Comparison of ENCODE assay signal across 18 mouse cellular contexts in the genomic region with DNA sequence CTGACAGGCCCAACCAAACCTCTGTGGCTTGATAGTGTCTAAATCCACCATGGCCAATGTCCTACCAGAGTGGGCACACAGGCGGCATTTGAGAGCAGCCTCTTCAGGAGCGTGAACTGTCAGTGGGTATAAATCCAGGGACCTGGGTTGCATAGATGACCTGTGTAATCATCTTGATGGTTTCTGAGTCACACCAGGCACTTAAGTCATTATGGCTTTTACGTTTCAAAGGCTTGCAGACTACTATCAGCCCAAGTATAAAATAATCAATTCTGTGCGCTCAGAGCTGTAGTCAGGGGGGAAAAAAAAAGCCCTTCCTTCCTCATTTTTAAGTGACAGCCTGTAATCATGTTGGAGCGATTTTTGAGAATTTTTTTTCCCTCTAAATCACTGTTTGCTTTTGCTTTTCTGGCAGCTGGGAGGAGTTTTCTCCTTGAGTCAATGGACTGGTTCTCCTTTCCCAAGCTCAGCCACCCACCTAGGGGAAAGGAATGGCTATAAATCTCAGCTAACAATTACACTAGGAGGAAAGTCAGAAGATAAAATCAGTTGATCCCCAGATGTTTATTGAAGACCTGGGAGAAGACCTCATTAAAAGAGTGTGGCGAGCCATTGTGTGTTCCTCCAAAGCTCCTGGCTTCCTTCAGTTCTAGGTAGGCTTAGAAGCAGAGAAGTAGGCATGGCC.
DNase-seq lines count a peak whose midpoint lies in the region; ATAC-seq lines count a peak whose summit lies in the region.
"Had no signal": no experiment of that assay in that cellular context is flagged by ENCODE, and none has a peak within 500 bp of the region (broad histone marks: within the 10 kb centered on the region; RNA-seq: fewer than 3 reads in every experiment).

No protein-coding gene starts in this region.

- no peaks in the 10 kb centered on the region for H3K9me3 ChIP-seq in kidney, embryonic 14.5 days (ENCODE audit: control insufficient read depth, low read length)
- no peaks in the 10 kb centered on the region for H3K9me3 ChIP-seq in intestine, embryonic 16.5 days (ENCODE audit: control insufficient read depth, low read length)

- no peak overlapping the region for H3K4me3 ChIP-seq in kidney, embryonic 14.5 days (ENCODE audit: low read length)
- no peak overlapping the region for H3K4me3 ChIP-seq in intestine, embryonic 16.5 days (ENCODE audit: low read length)

- peak; percentile 55; the same call in 1 of the 2 replicates for ATAC-seq in kidney, embryonic 14.5 days (ENCODE audit: low FRiP score, low TSS enrichment)
- peak; percentile 58 for ATAC-seq in common myeloid progenitor, adult 5-6 weeks (replicated peaks; ENCODE audit: low read depth, poor library complexity, severe bottlenecking)
- ATAC-seq in intestine, embryonic 16.5 days = peak; percentile 66
- ATAC-seq: CD4-positive, CD25-positive, alpha-beta regulatory T cell, adult 4 months; hindbrain, embryonic 16.5 days had no signal

- H3K4me1 ChIP-seq in kidney, embryonic 14.5 days (ENCODE audit: control insufficient read depth, insufficient read depth, low read length) = peaks cover 4% of the 10 kb centered on the region; the same call in 1 of the 2 replicates
- H3K4me1 ChIP-seq in intestine, embryonic 16.5 days (ENCODE audit: control insufficient read depth, insufficient read depth, low read length) = peaks cover 9% of the 10 kb centered on the region

- 24% methylated on average over 6 of the region's 6 CpGs for WGBS in kidney, embryonic 14.5 days
- 35% methylated on average over 6 of the region's 6 CpGs for WGBS in intestine, embryonic 16.5 days

- no peak for DNase-seq in kidney, postnatal 25 days
- DNase-seq in MN1 (ENCODE audit: low spot score) = peak; percentile 19
- DNase-seq in layer of hippocampus, adult 18-20 months (ENCODE audit: low spot score in 2 of 2) = no peak
- no peak for DNase-seq in lung, postnatal 36 days
- DNase-seq: adrenal gland, adult 8-10 months; cerebellum, adult 9-10 months; heart, adult 18-20 months; heart, postnatal 10 days; kidney, postnatal 14 days; lung, embryonic 14.5 days; right cerebral cortex, postnatal 25 days; thymus, adult 18-20 months had no signal

- H3K4me2 ChIP-seq in kidney, embryonic 14.5 days (replicated peaks; ENCODE audit: low read depth, low read length) = no peak overlapping the region
- H3K4me2 ChIP-seq in intestine, embryonic 16.5 days (ENCODE audit: low read depth, low read length) = no peak overlapping the region
- H3K4me2 ChIP-seq: liver, embryonic 11.5 days; lung, embryonic 14.5 days had no signal

- no peaks in the 10 kb centered on the region for H3K36me3 ChIP-seq in kidney, embryonic 14.5 days (ENCODE audit: control insufficient read depth, insufficient read depth, low read length)
- H3K36me3 ChIP-seq in intestine, embryonic 16.5 days (ENCODE audit: control insufficient read depth, insufficient read depth, low read length) = no peaks in the 10 kb centered on the region

- H3K9ac ChIP-seq in kidney, embryonic 14.5 days (ENCODE audit: low read depth, low read length) = no peak overlapping the region
- no peak overlapping the region for H3K9ac ChIP-seq in intestine, embryonic 16.5 days (ENCODE audit: low read depth, low read length)
- H3K9ac ChIP-seq: lung, embryonic 14.5 days had no signal

- H3K27me3 ChIP-seq in kidney, embryonic 14.5 days (ENCODE audit: control insufficient read depth, insufficient read depth, low read length) = no peaks in the 10 kb centered on the region
- H3K27me3 ChIP-seq in intestine, embryonic 16.5 days (replicated peaks; ENCODE audit: control insufficient read depth, insufficient read depth, low read length) = no peaks in the 10 kb centered on the region

- no peak overlapping the region for H3K27ac ChIP-seq in kidney, embryonic 14.5 days (ENCODE audit: low read depth, low read length)
- H3K27ac ChIP-seq in intestine, embryonic 16.5 days (ENCODE audit: low read length) = peak overlapping the region; percentile 26; the same call in 1 of the 2 replicates
